17 mouse cellular contexts compared by ENCODE assay signal in the genomic region with DNA sequence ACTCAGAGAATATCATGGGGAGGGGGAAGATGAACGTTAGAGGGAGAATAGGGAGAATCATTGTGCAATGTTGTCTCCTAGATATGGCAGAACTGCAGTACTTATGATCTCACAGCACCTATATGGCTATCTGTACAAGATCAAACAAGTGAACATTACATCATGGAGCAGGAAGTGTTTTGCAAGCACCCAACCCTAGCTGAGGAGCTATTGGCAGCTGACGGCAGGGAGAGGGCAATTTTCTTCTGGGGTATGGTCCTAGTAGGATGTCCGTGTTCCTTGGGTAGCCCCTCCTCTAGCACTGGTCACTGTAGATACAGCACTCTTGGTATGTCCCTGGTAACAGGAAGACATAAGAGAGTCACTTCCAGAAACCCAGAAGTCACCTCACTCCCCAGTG. TPM values are rescaled to one million over a fixed set of nuclear protein-coding genes. Genes with fewer than 3 reads are reported as not detected.
DNase-seq lines count a peak whose midpoint lies in the region; ATAC-seq and TF ChIP-seq lines count a peak whose summit lies in the region.
"Had no signal": no experiment of that assay in that cellular context is flagged by ENCODE, and none has a peak within 500 bp of the region (broad histone marks: within the 10 kb centered on the region; RNA-seq: fewer than 3 reads in every experiment).

No protein-coding gene starts in this region.

- H3K27ac ChIP-seq in liver, embryonic 15.5 days (replicated peaks) = peak overlapping the region; percentile 29; the same call in 1 of the 2 replicates

- no peaks in the 10 kb centered on the region for H3K36me3 ChIP-seq in liver, embryonic 15.5 days (replicated peaks)
- H3K36me3 ChIP-seq: G1E had no signal

- peaks cover 22% of the 10 kb centered on the region for H3K4me1 ChIP-seq in lung, adult 2 months (ENCODE audit: control insufficient read depth, insufficient read depth, low read length)
- peaks cover 35% of the 10 kb centered on the region for H3K4me1 ChIP-seq in liver, embryonic 15.5 days (replicated peaks)

- DNase-seq in lung, postnatal 36 days = peak; percentile 58
- no peak for DNase-seq in lung, adult 2 months
- peak; percentile 60 for DNase-seq in induced T-regulatory cell, adult 2 months (ENCODE audit: low read depth)
- peak; percentile 42 for DNase-seq in yolk sac, embryonic 10.5 days (ENCODE audit: low spot score)
- no peak for DNase-seq in frontal cortex, postnatal 25 days (ENCODE audit: low spot score in 2 of 2)
- no peak for DNase-seq in natural killer cell, adult 2 months (ENCODE audit: low spot score in 2 of 2)
- DNase-seq: cerebellum, adult 9-11 months; gastrocnemius, postnatal 36 days; heart, postnatal 4 days; kidney, adult 9 months; layer of hippocampus, adult 9-11 months; retina, postnatal 1 day; thymus, postnatal 4 days had no signal

- no peaks in the 10 kb centered on the region for H3K9me3 ChIP-seq in liver, embryonic 15.5 days (replicated peaks)
- H3K9me3 ChIP-seq: G1E had no signal

- no peaks in the 10 kb centered on the region for H3K27me3 ChIP-seq in liver, embryonic 15.5 days

- WGBS in lung, adult 2 months = 23% methylated on average over 3 of the region's 3 CpGs
- 46% methylated on average over 3 of the region's 3 CpGs for WGBS in liver, embryonic 15.5 days (ENCODE audit: insufficient replicate concordance)

- no peak overlapping the region for H3K4me3 ChIP-seq in lung, adult 2 months (replicated peaks; ENCODE audit: extremely low read depth, low read depth, low read length)
- no peak overlapping the region for H3K4me3 ChIP-seq in liver, embryonic 15.5 days (replicated peaks)
- H3K4me3 ChIP-seq: myocyte had no signal

- H3K4me2 ChIP-seq in liver, embryonic 15.5 days = 0 out of 2 replicates have a peak overlapping the region, but pooled peaks have one; percentile 0

- ATAC-seq in liver, embryonic 15.5 days (ENCODE audit: insufficient read depth) = peak; percentile 43
- ATAC-seq: forebrain, embryonic 14.5 days had no signal

- no peak for TF ChIP-seq POLR2A in lung, adult 2 months (IDR thresholded peaks at IDR 0.05; ENCODE audit: borderline replicate concordance, extremely low read depth, low read depth, low read length)

- no peak overlapping the region for H3K9ac ChIP-seq in liver, embryonic 15.5 days

- TF ChIP-seq CTCF in lung, adult 2 months (IDR thresholded peaks at IDR 0.05; ENCODE audit: insufficient read depth, low read length) = no peak

RNA-seq across cellular contexts. Expression of a gene that starts 17.4 kb away (rescaled TPM):
- 26.7 and 32.3 TPM in 2 replicates for polyA plus RNA-seq in lung, adult 2 months (2012; rRNA removed)
- polyA plus RNA-seq in liver, embryonic 15.5 days (2015; fragmentation: Nextera tagmentation; extraction: Ambion mirVana) = 6.2 TPM in 2 replicates
- polyA plus RNA-seq: G1E had no signal

Comparison
In these comparisons a context has a peak if more than half of its experiments do, and no peak if none do; other contexts are left out.
1. DNase-seq: peak in lung, postnatal 36 days (single experiment), induced T-regulatory cell, adult 2 months (single experiment) and yolk sac, embryonic 10.5 days (single experiment); none in lung, adult 2 months (single experiment), frontal cortex, postnatal 25 days (0 of 2) and natural killer cell, adult 2 months (0 of 2).